Mouse (Mus musculus): ENCODE results near the gene Cox15. TPM values are rescaled to one million over a fixed set of nuclear protein-coding genes. Genes with fewer than 3 reads are reported as not detected.

Cox15 gene
- 12.1 and 14.7 TPM in 2 replicates for total RNA-seq (2017)

- ATAC-seq (ENCODE audit: extremely low read depth, insufficient number of reproducible peaks, low FRiP score, poor library complexity, severe bottlenecking): peak; percentile 90
Observed at GRCm38 (mm10) chr19:43752489-43753225, at the start of gene Cox15, which contains the start of gene Cutc. Gene Cox15, minus strand, starts transcription at chr19:43753000. Gene Cutc, plus strand, starts transcription at chr19:43752996.

GRCm38 (mm10) chr19:43801427-43802051 lies 48.7 kb upstream of the Cox15 start:
- ATAC-seq (ENCODE audit: extremely low read depth, insufficient number of reproducible peaks, low FRiP score, poor library complexity, severe bottlenecking): 0 out of 2 replicates have a peak, but pooled peaks have one; percentile 13

GRCm38 (mm10) chr19:43797216-43797615 lies 44.4 kb upstream of the Cox15 start:
- no peak for ATAC-seq (ENCODE audit: extremely low read depth, insufficient number of reproducible peaks, low FRiP score, poor library complexity, severe bottlenecking)

- ATAC-seq (ENCODE audit: extremely low read depth, insufficient number of reproducible peaks, low FRiP score, poor library complexity, severe bottlenecking): no peak
Observed at GRCm38 (mm10) chr19:43795511-43795910, 42.7 kb upstream of the Cox15 start.

DNA sequence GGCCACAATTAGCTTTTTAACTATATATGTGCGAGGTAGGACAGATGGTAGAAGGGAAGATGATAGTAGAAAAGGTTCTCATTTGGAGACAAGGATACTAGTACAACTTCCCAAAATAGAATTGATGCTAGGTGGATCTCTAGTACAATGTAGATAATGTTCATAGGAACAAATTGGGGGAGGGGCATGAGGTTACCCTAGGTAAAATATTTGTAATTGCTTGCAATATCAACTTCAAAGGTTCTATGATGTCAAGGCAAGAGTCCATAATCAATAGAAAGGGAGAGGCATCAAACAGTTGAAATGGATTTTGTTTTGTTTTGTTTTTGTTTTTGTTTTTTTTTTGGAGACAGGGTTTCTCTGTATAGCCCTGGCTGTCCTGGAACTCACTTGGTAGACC lies 41.2 kb upstream of the Cox15 start:
- ATAC-seq (ENCODE audit: extremely low read depth, insufficient number of reproducible peaks, low FRiP score, poor library complexity, severe bottlenecking): no peak

DNA sequence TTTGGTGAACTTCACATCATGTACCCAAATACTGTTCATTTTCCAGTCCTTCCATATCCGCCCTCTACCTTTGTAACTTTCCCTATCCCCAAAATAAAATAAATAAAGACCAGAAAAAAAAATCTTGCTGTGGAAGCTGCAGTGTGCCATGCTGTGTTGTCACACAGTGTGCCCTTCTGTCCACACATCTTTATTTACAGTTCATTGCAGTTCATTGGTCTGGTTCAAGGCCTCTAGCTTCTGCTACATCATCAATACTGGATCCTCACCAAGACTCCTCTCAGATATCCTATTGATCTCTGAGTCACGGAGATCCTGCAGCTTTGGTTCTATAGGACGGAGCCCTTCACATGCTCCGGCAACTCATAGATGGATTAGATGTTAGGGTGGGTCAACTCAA lies 39.7 kb upstream of the Cox15 start:
- ATAC-seq (ENCODE audit: extremely low read depth, insufficient number of reproducible peaks, low FRiP score, poor library complexity, severe bottlenecking): no peak

DNA sequence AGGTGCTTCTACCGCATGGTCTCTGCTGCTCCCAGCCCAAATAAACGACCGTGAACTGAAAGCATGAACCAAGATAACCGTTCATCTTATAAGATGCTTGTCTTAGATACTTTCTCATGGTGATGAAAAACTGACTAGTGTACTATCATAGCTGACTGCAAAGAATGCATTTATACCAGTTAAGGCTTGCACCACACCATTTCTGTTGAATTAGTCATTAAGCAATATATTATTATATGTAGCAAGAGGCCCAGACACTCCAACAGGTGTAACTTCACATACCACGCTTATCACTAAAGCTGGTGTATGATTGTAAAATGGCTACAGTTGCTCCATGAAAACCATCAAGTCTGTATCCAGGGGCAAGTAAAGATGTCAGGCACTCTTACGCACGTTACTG lies 37.0 kb upstream of the Cox15 start:
- ATAC-seq (ENCODE audit: extremely low read depth, insufficient number of reproducible peaks, low FRiP score, poor library complexity, severe bottlenecking): no peak

DNA sequence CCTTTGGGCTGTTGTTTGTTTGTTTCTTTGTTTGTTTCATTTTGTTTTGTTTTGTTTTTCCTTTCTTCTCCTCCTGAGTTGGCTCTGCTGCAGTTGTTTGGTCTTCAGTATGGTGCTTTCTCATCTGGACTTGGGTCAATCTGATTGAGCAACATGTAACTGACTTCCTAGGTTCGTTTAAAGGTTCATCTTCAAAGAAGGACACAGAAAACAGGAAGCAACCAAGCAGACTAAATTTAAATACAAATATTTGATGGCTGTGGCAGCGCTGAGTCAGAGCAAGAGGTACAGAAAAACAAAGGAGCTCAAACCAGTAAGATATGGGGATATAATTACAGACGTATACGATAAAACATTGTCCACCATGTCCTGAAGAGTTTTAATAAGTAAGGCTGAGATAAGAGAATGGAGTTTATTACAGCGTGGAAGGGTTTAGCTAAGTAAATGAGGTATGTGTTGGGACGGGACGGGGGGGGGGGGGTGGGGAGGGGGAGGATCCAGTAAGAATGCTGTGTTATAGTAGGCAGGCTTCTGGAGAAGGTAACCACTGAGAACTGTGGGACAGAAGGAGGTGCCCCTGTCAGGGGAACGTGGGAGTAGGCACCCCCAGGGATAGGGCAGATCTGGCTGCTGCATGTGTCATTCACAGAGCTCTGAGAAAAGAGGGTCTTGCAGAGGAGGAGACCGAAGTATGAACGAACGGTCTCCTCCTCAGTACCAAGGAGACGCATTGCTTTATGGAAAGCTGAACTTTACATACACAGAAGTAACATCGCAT lies 33.6 kb upstream of the Cox15 start:
- ATAC-seq (ENCODE audit: extremely low read depth, insufficient number of reproducible peaks, low FRiP score, poor library complexity, severe bottlenecking): peak; percentile 51; the same call in 1 of the 2 replicates

GRCm38 (mm10) chr19:43784761-43785160 lies 32.0 kb upstream of the Cox15 start:
- ATAC-seq (ENCODE audit: extremely low read depth, insufficient number of reproducible peaks, low FRiP score, poor library complexity, severe bottlenecking): no peak

DNA sequence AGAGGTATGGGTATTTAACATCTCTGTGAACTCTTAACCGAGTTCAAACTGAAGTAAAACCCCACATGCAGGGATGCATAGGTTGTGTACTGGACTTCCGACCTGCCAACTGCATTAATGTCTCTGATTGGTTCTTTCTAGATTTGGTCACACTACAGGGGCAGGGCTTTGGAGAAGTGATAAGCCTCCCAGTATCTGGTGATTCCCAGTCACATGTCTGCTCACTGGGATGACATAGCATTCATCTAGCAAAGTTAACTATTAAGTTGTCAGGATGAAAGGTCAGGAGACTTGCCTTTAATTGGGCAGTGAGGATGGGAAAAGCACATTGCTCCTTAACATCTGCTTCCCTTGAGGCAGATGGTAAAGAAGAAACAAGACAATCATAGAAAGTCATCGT lies 29.2 kb upstream of the Cox15 start, which contains the start of gene Abcc2:
Abcc2 (plus strand) TSS at position 213 of the 400 bp plus-strand sequence.
- no peak for ATAC-seq (ENCODE audit: extremely low read depth, insufficient number of reproducible peaks, low FRiP score, poor library complexity, severe bottlenecking)

- ATAC-seq (ENCODE audit: extremely low read depth, insufficient number of reproducible peaks, low FRiP score, poor library complexity, severe bottlenecking): no peak
Observed at GRCm38 (mm10) chr19:43780391-43780790, 27.6 kb upstream of the Cox15 start.

DNA sequence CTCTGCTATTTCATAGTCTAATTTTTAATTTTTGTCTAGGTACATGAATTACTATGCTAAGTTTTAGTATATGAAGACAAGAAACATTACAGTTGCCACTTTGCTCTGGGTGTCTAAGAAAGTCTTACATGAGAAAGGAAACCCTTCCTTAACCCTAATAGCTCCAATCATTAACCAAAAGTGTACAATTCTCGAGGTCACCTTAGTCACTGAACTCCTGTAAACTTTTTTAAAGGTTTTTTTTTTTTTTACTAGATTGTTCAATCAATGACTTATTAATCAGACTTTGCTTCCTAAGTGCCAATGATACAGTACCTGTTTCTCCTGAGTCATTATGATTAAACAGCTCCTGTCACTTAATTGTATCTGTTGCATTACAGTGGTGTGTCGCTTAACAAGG lies 24.5 kb upstream of the Cox15 start:
- ATAC-seq (ENCODE audit: extremely low read depth, insufficient number of reproducible peaks, low FRiP score, poor library complexity, severe bottlenecking): no peak

GRCm38 (mm10) chr19:43776561-43776960 lies 23.8 kb upstream of the Cox15 start:
- no peak for ATAC-seq (ENCODE audit: extremely low read depth, insufficient number of reproducible peaks, low FRiP score, poor library complexity, severe bottlenecking)

DNA sequence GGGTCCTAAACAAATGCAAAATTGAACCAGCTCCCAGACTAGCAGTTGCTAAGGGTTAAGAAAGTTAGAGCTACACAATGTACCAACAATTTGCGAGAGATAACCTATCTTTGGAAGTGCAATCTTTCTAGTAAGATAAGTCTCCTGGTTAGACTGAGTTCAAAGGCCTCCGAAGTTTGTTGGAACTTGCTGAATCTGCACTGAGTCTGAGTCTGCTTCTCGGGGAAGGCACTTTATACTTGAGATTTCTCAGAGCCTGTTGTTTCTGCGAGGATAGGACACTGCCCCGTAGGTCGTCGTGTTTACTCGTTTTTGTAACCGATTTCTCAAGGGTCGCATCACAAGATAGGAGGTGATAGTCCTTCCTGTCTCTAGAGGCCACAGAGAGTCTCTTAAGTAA lies 22.6 kb upstream of the Cox15 start:
- no peak for ATAC-seq (ENCODE audit: extremely low read depth, insufficient number of reproducible peaks, low FRiP score, poor library complexity, severe bottlenecking)

GRCm38 (mm10) chr19:43772311-43772710 lies 19.5 kb upstream of the Cox15 start:
- no peak for ATAC-seq (ENCODE audit: extremely low read depth, insufficient number of reproducible peaks, low FRiP score, poor library complexity, severe bottlenecking)

- peak; percentile 98 for ATAC-seq (ENCODE audit: extremely low read depth, insufficient number of reproducible peaks, low FRiP score, poor library complexity, severe bottlenecking)
Observed at GRCm38 (mm10) chr19:43771499-43771969, 18.7 kb upstream of the Cox15 start.

DNA sequence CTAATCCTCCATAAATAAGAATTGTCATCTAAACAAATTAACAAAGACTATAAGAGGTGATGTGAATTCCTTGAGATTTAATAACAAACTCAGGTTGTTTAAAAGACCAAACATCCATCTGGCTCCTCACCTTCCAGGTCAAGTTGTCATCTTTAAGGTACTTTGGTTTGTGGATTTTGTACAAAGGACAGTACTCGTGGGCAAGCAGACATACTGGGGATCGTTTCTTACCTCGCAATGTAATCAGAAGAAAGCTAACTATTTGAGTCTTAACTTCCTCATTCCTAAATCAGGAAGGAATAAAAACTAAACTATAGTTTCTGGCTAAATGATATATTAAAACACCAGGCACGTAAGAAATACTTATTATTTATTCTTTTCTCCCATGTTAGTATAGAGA lies 17.8 kb upstream of the Cox15 start:
- ATAC-seq (ENCODE audit: extremely low read depth, insufficient number of reproducible peaks, low FRiP score, poor library complexity, severe bottlenecking): no peak

- no peak for ATAC-seq (ENCODE audit: extremely low read depth, insufficient number of reproducible peaks, low FRiP score, poor library complexity, severe bottlenecking)
Observed at GRCm38 (mm10) chr19:43769366-43769960, 16.7 kb upstream of the Cox15 start.

All from neutrophil, adult 5-6 weeks (primary cell).